ENCODE assay signal across 18 mouse cellular contexts in the genomic region with DNA sequence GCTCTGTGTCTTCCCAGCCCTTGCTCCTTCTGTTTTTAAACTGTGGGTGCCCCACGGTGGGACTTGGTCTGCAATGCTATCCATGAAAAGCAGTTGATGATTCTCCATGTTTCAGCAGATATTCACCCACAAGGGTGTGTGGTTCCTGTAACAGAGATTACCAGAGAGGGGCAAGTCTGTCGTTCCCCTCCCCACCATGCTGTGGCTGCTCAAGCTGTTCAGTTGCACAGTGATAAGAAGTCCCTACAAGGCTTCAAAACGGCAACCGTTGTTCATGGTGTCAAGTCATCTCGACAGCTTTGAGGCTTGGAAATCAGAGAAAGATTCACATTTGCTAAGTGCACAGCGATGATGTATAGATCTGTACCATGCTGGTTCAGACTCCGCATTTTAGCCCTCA.
DNase-seq lines count a peak whose midpoint lies in the region; ATAC-seq and TF ChIP-seq lines count a peak whose summit lies in the region.
"Had no signal": no experiment of that assay in that cellular context is flagged by ENCODE, and none has a peak within 500 bp of the region (broad histone marks: within the 10 kb centered on the region; RNA-seq: fewer than 3 reads in every experiment).

No protein-coding gene starts in this region.

- H3K27ac ChIP-seq in liver, embryonic 12.5 days = no peak overlapping the region
- H3K27ac ChIP-seq in liver, embryonic 16.5 days (ENCODE audit: low read length) = no peak overlapping the region
- H3K27ac ChIP-seq in cerebellum, adult 2 months (ENCODE audit: insufficient read depth, low read length) = no peak overlapping the region
- H3K27ac ChIP-seq: embryonic facial prominence, embryonic 12.5 days; forebrain, embryonic 15.5 days; heart, adult 2 months; heart, embryonic 15.5 days; hindbrain, embryonic 10.5 days; hindbrain, embryonic 14.5 days had no signal

- 26% methylated on average over 7 of the region's 7 CpGs for WGBS in liver, embryonic 12.5 days (ENCODE audit: insufficient replicate concordance)
- WGBS in liver, embryonic 16.5 days (ENCODE audit: insufficient replicate concordance) = 27% methylated on average over 7 of the region's 7 CpGs
- 95% methylated on average over 7 of the region's 7 CpGs for WGBS in cerebellum, adult 2 months

- no peaks in the 10 kb centered on the region for H3K36me3 ChIP-seq in liver, embryonic 12.5 days
- H3K36me3 ChIP-seq in liver, embryonic 16.5 days (ENCODE audit: control insufficient read depth, insufficient read depth) = no peaks in the 10 kb centered on the region
- H3K36me3 ChIP-seq: heart, embryonic 15.5 days had no signal

- peaks cover 8% of the 10 kb centered on the region; the same call in 1 of the 2 replicates for H3K9me3 ChIP-seq in liver, embryonic 12.5 days (replicated peaks)
- no peaks in the 10 kb centered on the region for H3K9me3 ChIP-seq in liver, embryonic 16.5 days (replicated peaks; ENCODE audit: control insufficient read depth, low read length)
- H3K9me3 ChIP-seq: forebrain, embryonic 15.5 days; heart, embryonic 15.5 days had no signal

- no peak for DNase-seq in right cerebral cortex, postnatal 4 days
- DNase-seq in right cerebral cortex, postnatal 36 days (ENCODE audit: low spot score in 2 of 2) = no peak
- no peak for DNase-seq in cerebellum, adult 2 months
- DNase-seq in adrenal gland, postnatal 4 days (ENCODE audit: low spot score in 2 of 2) = no peak
- DNase-seq: adrenal gland, postnatal 10 days; cerebellum, adult 11-12 months; cerebellum, adult 9-11 months; gastrocnemius, postnatal 10 days; heart, adult 2 months had no signal

- no peak for TF ChIP-seq CTCF in cerebellum, adult 2 months (IDR thresholded peaks at IDR 0.05; ENCODE audit: borderline replicate concordance, insufficient read depth, low read depth, low read length)

- no peaks in the 10 kb centered on the region for H3K27me3 ChIP-seq in liver, embryonic 12.5 days (replicated peaks)
- H3K27me3 ChIP-seq in liver, embryonic 16.5 days (ENCODE audit: control insufficient read depth, insufficient read depth, low read depth, low read length) = no peaks in the 10 kb centered on the region
- no peaks in the 10 kb centered on the region for H3K27me3 ChIP-seq in cerebellum, adult 2 months (ENCODE audit: control insufficient read depth, insufficient read depth, low read length)
- H3K27me3 ChIP-seq: embryonic facial prominence, embryonic 12.5 days; forebrain, embryonic 15.5 days; heart, embryonic 15.5 days had no signal

- H3K4me2 ChIP-seq in liver, embryonic 12.5 days = no peak overlapping the region
- 0 out of 2 replicates have a peak overlapping the region, but pooled peaks have one; percentile 9 for H3K4me2 ChIP-seq in liver, embryonic 16.5 days (ENCODE audit: low read depth, low read length)
- H3K4me2 ChIP-seq: embryonic facial prominence, embryonic 12.5 days; forebrain, embryonic 15.5 days; heart, embryonic 11.5 days; heart, embryonic 15.5 days; hindbrain, embryonic 14.5 days had no signal

- H3K4me1 ChIP-seq in liver, embryonic 12.5 days = peaks cover 20% of the 10 kb centered on the region
- H3K4me1 ChIP-seq in liver, embryonic 16.5 days (ENCODE audit: control insufficient read depth, low read depth, low read length) = no peaks in the 10 kb centered on the region
- no peaks in the 10 kb centered on the region for H3K4me1 ChIP-seq in cerebellum, adult 2 months (ENCODE audit: control insufficient read depth, insufficient read depth, low read length)

- H3K9ac ChIP-seq in liver, embryonic 12.5 days = no peak overlapping the region
- H3K9ac ChIP-seq in liver, embryonic 16.5 days (ENCODE audit: low read depth, low read length) = no peak overlapping the region
- H3K9ac ChIP-seq: embryonic facial prominence, embryonic 12.5 days; forebrain, embryonic 15.5 days; heart, embryonic 15.5 days; hindbrain, embryonic 14.5 days had no signal

- H3K4me3 ChIP-seq in liver, embryonic 12.5 days = no peak overlapping the region
- no peak overlapping the region for H3K4me3 ChIP-seq in liver, embryonic 16.5 days (ENCODE audit: low read depth, low read length)
- H3K4me3 ChIP-seq in cerebellum, adult 2 months (replicated peaks; ENCODE audit: insufficient read depth, low read depth, low read length) = no peak overlapping the region
- H3K4me3 ChIP-seq: embryonic facial prominence, embryonic 12.5 days; forebrain, embryonic 15.5 days; heart, adult 2 months; heart, embryonic 15.5 days; hindbrain, embryonic 10.5 days had no signal

- no peak for TF ChIP-seq POLR2A in cerebellum, adult 2 months (IDR thresholded peaks at IDR 0.05; ENCODE audit: borderline replicate concordance, insufficient read depth, low read length)

- ATAC-seq in common myeloid progenitor, adult 5-6 weeks (replicated peaks; ENCODE audit: low read depth, poor library complexity, severe bottlenecking) = peak; percentile 98
- ATAC-seq in liver, embryonic 12.5 days = peak; percentile 82
- peak; percentile 70 for ATAC-seq in liver, embryonic 16.5 days (ENCODE audit: low read depth)
- ATAC-seq: forebrain, embryonic 15.5 days had no signal
